Mouse (Mus musculus) gastrocnemius, postnatal 4 days (tissue): ENCODE results near the gene Ugdh. TPM values are rescaled to one million over a fixed set of nuclear protein-coding genes. Genes with fewer than 3 reads are reported as not detected.

ENCODE experiments used
- total RNA-seq, 2 experiments: library from RNA; stranded (reverse); gene quantifications; 2 replicates each; pipeline ENCODE4 v1.2.3; 2021

Ugdh gene
- total RNA-seq, 2 experiments from 2014 or later, result 40.8 to 41.9 TPM

Other genes with a start within 250 kb of the Ugdh start
- 1 to 10 TPM; 4.0 to 5.8 TPM for gene Wdr19, start 236.3 kb downstream of the Ugdh start, total RNA-seq
- 10 to 100 TPM; 41.2 to 43.6 TPM for gene Rfc1, start 100.3 kb downstream of the Ugdh start, total RNA-seq
- 1 to 10 TPM; 1.4 to 3.7 TPM for gene Klb, start 87.6 kb downstream of the Ugdh start, total RNA-seq
- 1,000 to 10,000 TPM; 1,010 to 1,162 TPM for gene Rpl9, start 44.5 kb downstream of the Ugdh start, total RNA-seq
- gene Lias, start 44.5 kb downstream of the Ugdh start, total RNA-seq, result 10 to 100 TPM; 45.3 to 59.0 TPM
- gene Gm43552, start 56.9 kb upstream of the Ugdh start, total RNA-seq, result 1 to 10 TPM in 1 of 2 experiments, not detected in 1; 3.0 TPM
- 10 to 100 TPM; 63.6 to 70.2 TPM for gene Smim14, start 101.2 kb upstream of the Ugdh start, total RNA-seq
- gene Ube2k, start 101.3 kb upstream of the Ugdh start, total RNA-seq, result 10 to 100 TPM; 77.9 to 88.6 TPM